Mouse (Mus musculus): ENCODE measurements around the gene Nf1. TPM values are rescaled to one million over a fixed set of nuclear protein-coding genes. Genes with fewer than 3 reads are reported as not detected.
"Not testable (repeated sequence)": the region's sequence is repeated elsewhere in the genome, so short reads cannot be mapped to it uniquely, and the experiment has no call there.

Nf1 gene
- 9.5 and 9.6 TPM in 2 replicates for polyA plus RNA-seq (2016; fragmentation: Nextera tagmentation; extraction: Ambion mirVana)

- peak within 1 kb of the TSS; percentile 100 for H3K9ac ChIP-seq (replicated peaks)
- 0% methylated on average over 45 of the region's 49 CpGs for WGBS
- peak; percentile 93 for ATAC-seq (ENCODE audit: low FRiP score, low read depth)
- peaks cover 7% of the 10 kb centered on the region; the same call in 1 of the 2 replicates for H3K36me3 ChIP-seq
- no peaks in the 10 kb centered on the region for H3K9me3 ChIP-seq
- H3K4me2 ChIP-seq (replicated peaks), result peak within 1 kb of the TSS; percentile 90
- H3K27me3 ChIP-seq, result 0 out of 2 replicates have a peak, but pooled peaks cover 5% of the 10 kb centered on the region
- H3K27ac ChIP-seq (replicated peaks), result peak within 1 kb of the TSS; percentile 94
- peaks cover 21% of the 10 kb centered on the region for H3K4me1 ChIP-seq
- peak within 1 kb of the TSS; percentile 99 for H3K4me3 ChIP-seq
Measured at GRCm38 (mm10) chr11:79339234-79339807, at the start of gene Nf1. Nf1 (plus strand) TSS chr11:79339693.

DNA sequence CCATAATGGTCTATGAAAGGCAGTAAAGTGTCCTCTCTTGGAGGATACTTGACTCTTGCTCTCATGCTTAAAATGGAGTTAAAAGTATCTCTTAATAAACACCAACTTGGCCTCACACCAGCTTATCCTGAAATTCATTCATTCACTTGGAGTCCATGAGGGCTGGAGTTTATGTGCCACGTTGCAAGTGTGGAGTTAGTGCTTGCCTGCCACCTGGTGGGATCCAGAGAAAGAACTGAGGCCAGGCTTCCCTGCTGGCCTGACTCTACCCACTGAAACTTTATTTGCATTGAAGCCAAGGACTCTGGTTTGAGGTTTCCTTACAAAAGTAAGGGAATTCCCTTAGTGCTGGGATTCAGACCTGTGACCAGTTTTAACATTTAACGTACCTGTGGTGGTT lies 49.0 kb upstream of the Nf1 start:
- H3K4me1 ChIP-seq, result no peaks in the 10 kb centered on the region
- ATAC-seq (ENCODE audit: low FRiP score, low read depth), result no peak
- no peaks in the 10 kb centered on the region for H3K27me3 ChIP-seq
- no peak overlapping the region for H3K9ac ChIP-seq (replicated peaks)
- H3K27ac ChIP-seq (replicated peaks), result no peak overlapping the region
- no peak overlapping the region for H3K4me3 ChIP-seq
- H3K9me3 ChIP-seq, result no peaks in the 10 kb centered on the region
- WGBS, result 52% methylated on average over 2 of the region's 2 CpGs
- no peak overlapping the region for H3K4me2 ChIP-seq (replicated peaks)
- no peaks in the 10 kb centered on the region for H3K36me3 ChIP-seq

DNA sequence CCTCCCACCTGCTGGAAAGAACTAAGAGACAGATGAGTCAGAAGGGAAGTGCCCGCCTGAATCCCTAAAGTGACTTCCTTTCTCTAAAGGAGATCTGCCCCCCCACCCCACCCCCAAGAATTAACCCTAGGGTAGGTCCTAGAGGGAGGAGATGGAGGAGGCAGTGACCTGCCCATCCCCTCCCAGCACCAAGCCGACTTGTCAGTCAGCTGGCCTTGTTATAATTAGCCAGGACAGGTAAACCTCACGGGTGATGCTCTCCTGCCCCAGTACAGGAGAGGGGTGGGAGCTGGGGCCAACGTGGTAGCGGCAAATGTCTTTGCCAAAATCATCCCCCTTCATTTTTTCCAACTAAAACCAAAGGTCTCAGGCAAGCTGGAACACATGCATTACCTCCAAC lies 47.8 kb upstream of the Nf1 start:
- Histone ChIP-seq H3K4me3 (no peak overlapping the region), H3K27ac (replicated peaks) (no peak overlapping the region), H3K4me2 (replicated peaks) (no peak overlapping the region), H3K4me1 (no peaks in the 10 kb centered on the region), H3K36me3 (no peaks in the 10 kb centered on the region), H3K27me3 (no peaks in the 10 kb centered on the region), H3K9me3 (no peaks in the 10 kb centered on the region), H3K9ac (replicated peaks) (no peak overlapping the region)
- 78% methylated on average over 5 of the region's 5 CpGs for WGBS
- no peak for ATAC-seq (ENCODE audit: low FRiP score, low read depth)

- 87% methylated on average over 3 of the region's 3 CpGs for WGBS
- Histone ChIP-seq H3K9me3 (no peaks in the 10 kb centered on the region), H3K9ac (replicated peaks) (no peak overlapping the region), H3K4me2 (replicated peaks) (no peak overlapping the region), H3K4me3 (no peak overlapping the region), H3K4me1 (no peaks in the 10 kb centered on the region), H3K27me3 (no peaks in the 10 kb centered on the region), H3K36me3 (no peaks in the 10 kb centered on the region), H3K27ac (replicated peaks) (no peak overlapping the region)
- ATAC-seq (ENCODE audit: low FRiP score, low read depth), result no peak
Measured at GRCm38 (mm10) chr11:79292130-79292529, 47.4 kb upstream of the Nf1 start.

GRCm38 (mm10) chr11:79293025-79293424 lies 46.5 kb upstream of the Nf1 start:
- H3K27me3 ChIP-seq, result no peaks in the 10 kb centered on the region
- H3K27ac ChIP-seq (replicated peaks), result no peak overlapping the region
- H3K4me1 ChIP-seq, result no peaks in the 10 kb centered on the region
- no peaks in the 10 kb centered on the region for H3K36me3 ChIP-seq
- H3K4me3 ChIP-seq, result no peak overlapping the region
- 92% methylated on average over 3 of the region's 3 CpGs for WGBS
- H3K4me2 ChIP-seq (replicated peaks), result no peak overlapping the region
- H3K9me3 ChIP-seq, result no peaks in the 10 kb centered on the region
- H3K9ac ChIP-seq (replicated peaks), result no peak overlapping the region
- no peak for ATAC-seq (ENCODE audit: low FRiP score, low read depth)

DNA sequence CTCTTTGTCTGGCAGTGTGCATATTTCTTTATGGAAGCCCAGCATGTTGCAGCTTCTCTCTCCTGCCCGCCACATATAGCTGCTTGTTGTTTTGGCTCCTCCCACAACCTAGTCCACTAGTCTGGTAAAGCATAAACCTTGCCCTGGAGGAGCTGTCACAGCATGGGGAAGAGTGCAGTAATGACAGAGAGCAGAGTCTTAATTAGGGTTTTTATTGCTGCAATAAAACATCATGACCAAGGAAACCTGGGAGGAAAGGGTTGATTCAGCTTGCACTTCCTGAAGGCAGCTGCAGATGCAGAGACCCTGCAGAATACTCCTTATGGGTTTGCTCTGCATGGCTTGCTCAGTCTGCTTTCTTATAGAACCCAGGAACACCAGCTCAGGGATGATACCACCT lies 45.5 kb upstream of the Nf1 start:
- no peak overlapping the region for H3K27ac ChIP-seq (replicated peaks)
- H3K4me1 ChIP-seq, result no peaks in the 10 kb centered on the region
- no peaks in the 10 kb centered on the region for H3K27me3 ChIP-seq
- H3K9ac ChIP-seq (replicated peaks), result no peak overlapping the region
- no peak for ATAC-seq (ENCODE audit: low FRiP score, low read depth)
- H3K4me3 ChIP-seq, result no peak overlapping the region
- H3K4me2 ChIP-seq (replicated peaks), result no peak overlapping the region
- WGBS, result 46% methylated on average over 1 of the region's 1 CpGs
- no peaks in the 10 kb centered on the region for H3K36me3 ChIP-seq
- H3K9me3 ChIP-seq, result no peaks in the 10 kb centered on the region

DNA sequence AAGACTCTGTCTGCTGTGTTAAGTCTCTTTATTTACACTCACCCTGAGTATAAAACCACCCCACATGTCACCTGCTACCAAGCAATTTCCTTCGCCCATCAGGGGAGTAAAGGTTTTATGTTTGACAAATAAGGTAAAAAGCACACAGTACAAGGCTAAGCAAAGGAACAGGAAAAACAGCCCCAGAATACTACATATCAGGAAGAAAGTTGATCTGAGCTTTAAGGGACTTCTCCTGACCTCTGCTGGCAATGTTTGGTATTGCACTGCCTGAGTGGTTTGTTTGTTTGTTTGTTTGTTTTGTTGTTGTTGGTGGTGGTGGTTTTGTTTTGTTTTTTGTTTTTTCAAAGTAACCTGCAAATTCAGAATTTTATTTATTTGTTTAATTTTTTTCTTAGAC lies 43.3 kb upstream of the Nf1 start:
- Histone ChIP-seq H3K27me3 (no peaks in the 10 kb centered on the region), H3K4me3 (no peak overlapping the region), H3K27ac (replicated peaks) (no peak overlapping the region), H3K4me2 (replicated peaks) (no peak overlapping the region), H3K36me3 (no peaks in the 10 kb centered on the region), H3K4me1 (no peaks in the 10 kb centered on the region), H3K9me3 (no peaks in the 10 kb centered on the region), H3K9ac (replicated peaks) (no peak overlapping the region)
- 48% methylated on average over 1 of the region's 1 CpGs for WGBS
- no peak for ATAC-seq (ENCODE audit: low FRiP score, low read depth)

DNA sequence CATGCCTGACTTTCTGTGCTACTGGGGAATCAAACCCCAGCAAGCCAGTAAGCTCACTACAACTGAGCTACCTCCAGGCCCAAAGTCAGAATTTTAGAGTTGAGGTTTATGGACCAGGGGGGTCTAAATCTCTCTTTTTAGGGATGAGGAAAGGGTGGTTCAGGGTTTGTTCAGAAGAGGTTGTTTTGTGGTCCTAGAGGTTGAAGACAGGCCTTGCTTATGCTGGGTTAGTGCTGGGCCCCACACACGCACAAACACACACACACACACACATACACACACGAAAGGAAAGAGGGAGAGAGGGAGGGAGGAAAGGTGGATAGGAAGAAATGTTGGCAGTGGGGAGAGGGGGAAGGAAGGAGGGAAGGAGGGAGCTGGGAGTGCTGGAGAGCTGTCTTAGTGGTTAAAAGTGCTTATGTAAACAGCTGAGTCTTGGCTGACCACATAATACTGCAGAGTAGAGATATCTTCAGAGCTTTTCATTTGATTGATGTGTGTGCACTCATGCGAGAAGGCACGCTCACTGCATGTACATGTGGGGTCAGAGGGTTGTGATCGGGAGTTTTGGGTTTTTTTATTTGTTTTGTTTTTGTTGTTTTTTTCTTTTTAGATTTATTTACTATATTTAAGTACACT lies 42.5 kb upstream of the Nf1 start, which contains the start of gene Gm9964:
Gm9964 (minus strand) TSS at position 51 of the 636 bp plus-strand sequence.
- H3K4me3 ChIP-seq, result no peak within 1 kb of the TSS
- 92% methylated on average over 5 of the region's 5 CpGs for WGBS
- no peak within 1 kb of the TSS for H3K9ac ChIP-seq (replicated peaks)
- H3K9me3 ChIP-seq, result no peaks in the 10 kb centered on the region
- no peak for ATAC-seq (ENCODE audit: low FRiP score, low read depth)
- H3K4me1 ChIP-seq, result no peaks in the 10 kb centered on the region
- no peak within 1 kb of the TSS for H3K4me2 ChIP-seq (replicated peaks)
- no peaks in the 10 kb centered on the region for H3K27me3 ChIP-seq
- H3K27ac ChIP-seq (replicated peaks), result no peak within 1 kb of the TSS
- H3K36me3 ChIP-seq, result no peaks in the 10 kb centered on the region

- no peak overlapping the region for H3K4me3 ChIP-seq
- H3K4me1 ChIP-seq, result no peaks in the 10 kb centered on the region
- H3K4me2 ChIP-seq (replicated peaks), result no peak overlapping the region
- no peak overlapping the region for H3K9ac ChIP-seq (replicated peaks)
- no peak overlapping the region for H3K27ac ChIP-seq (replicated peaks)
- ATAC-seq (ENCODE audit: low FRiP score, low read depth), result no peak
- H3K9me3 ChIP-seq, result no peaks in the 10 kb centered on the region
- 84% methylated on average over 9 of the region's 9 CpGs for WGBS
- no peaks in the 10 kb centered on the region for H3K36me3 ChIP-seq
- H3K27me3 ChIP-seq, result no peaks in the 10 kb centered on the region
Measured at GRCm38 (mm10) chr11:79299719-79300431, 39.6 kb upstream of the Nf1 start.

DNA sequence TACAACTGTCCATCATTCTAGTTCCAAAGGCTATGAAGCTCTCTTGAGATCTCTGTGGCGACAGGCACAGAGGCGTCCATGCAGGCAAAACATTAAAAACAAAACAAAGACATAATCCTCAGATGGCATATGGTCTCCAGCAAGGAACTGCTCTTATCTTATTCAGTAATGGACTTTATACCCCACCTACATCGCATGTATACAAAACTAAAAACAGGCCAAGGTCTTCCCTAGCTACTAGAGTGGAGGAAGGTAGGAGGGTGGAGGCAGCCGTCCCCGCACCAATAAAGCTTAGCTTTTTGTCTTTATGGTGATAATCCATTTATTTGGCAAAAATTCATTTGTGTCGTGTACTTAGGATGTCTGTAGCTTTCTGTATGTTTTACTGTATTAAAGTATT lies 36.4 kb upstream of the Nf1 start:
- Histone ChIP-seq H3K4me2 (replicated peaks) (no peak overlapping the region), H3K9me3 (no peaks in the 10 kb centered on the region), H3K27me3 (no peaks in the 10 kb centered on the region), H3K4me1 (peaks cover 19% of the 10 kb centered on the region), H3K36me3 (no peaks in the 10 kb centered on the region), H3K27ac (replicated peaks) (no peak overlapping the region), H3K9ac (replicated peaks) (no peak overlapping the region), H3K4me3 (no peak overlapping the region)
- ATAC-seq (ENCODE audit: low FRiP score, low read depth), result no peak
- 80% methylated on average over 6 of the region's 6 CpGs for WGBS

DNA sequence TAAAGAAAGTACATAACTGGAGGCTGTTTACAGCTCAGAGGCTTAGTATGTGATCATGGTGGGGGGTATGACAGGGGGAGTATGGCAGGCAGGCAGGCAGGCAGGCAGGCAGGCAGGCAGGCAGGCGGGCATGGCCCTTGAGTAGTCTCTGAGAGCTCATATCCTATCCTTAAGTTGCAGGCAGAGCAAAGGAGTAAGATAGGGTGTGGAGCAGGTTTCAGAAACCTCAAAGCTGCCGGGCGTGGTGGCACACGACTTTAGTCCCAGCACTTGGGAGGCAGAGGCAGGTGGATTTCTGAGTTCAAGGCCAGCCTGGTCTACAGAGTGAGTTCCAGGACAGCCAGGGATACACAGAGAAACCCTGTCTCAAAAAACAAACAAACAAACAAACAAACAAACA lies 35.2 kb upstream of the Nf1 start:
- not testable (repeated sequence) for H3K27ac ChIP-seq (replicated peaks); ATAC-seq (ENCODE audit: low FRiP score, low read depth); H3K9ac ChIP-seq (replicated peaks); H3K4me2 ChIP-seq (replicated peaks); H3K9me3 ChIP-seq; H3K27me3 ChIP-seq; H3K36me3 ChIP-seq; H3K4me3 ChIP-seq
- H3K4me1 ChIP-seq, result peaks cover 21% of the 10 kb centered on the region
- 90% methylated on average over 4 of the region's 4 CpGs for WGBS

GRCm38 (mm10) chr11:79305697-79306340 lies 33.7 kb upstream of the Nf1 start:
- WGBS, result 87% methylated on average over 9 of the region's 9 CpGs
- Histone ChIP-seq H3K4me3 (no peak overlapping the region), H3K9ac (replicated peaks) (no peak overlapping the region), H3K27ac (replicated peaks) (no peak overlapping the region), H3K36me3 (no peaks in the 10 kb centered on the region), H3K9me3 (no peaks in the 10 kb centered on the region), H3K27me3 (no peaks in the 10 kb centered on the region), H3K4me1 (peaks cover 21% of the 10 kb centered on the region), H3K4me2 (replicated peaks) (no peak overlapping the region)
- no peak for ATAC-seq (ENCODE audit: low FRiP score, low read depth)

All from midbrain, embryonic 12.5 days (tissue).